Mouse (Mus musculus) cerebellum, postnatal 14 days (tissue): ENCODE results near the gene Lsm4.
A peak's percentile ranks its signal among the peaks of the same experiment; 100 is the strongest.

Source experiments
- DNase-seq, 2 experiments: peaks; one replicate each; pipeline ENCODE4 v3.0.0; 2021; ENCODE audit warnings: mixed read lengths in 2 of 2

The Lsm4 gene

GRCm38 (mm10) chr8:70650351-70650750 is 22.7 kb upstream of the Lsm4 start:
- DNase-seq = no peak

GRCm38 (mm10) chr8:70653226-70653625 is 19.8 kb upstream of the Lsm4 start:
- DNase-seq = peak in 1 of 2 experiments; percentile 50

- no peak for DNase-seq
Measured at GRCm38 (mm10) chr8:70654121-70654520, 18.9 kb upstream of the Lsm4 start.

GRCm38 (mm10) chr8:70655469-70655868 is 17.6 kb upstream of the Lsm4 start:
- DNase-seq = no peak

- no peak for DNase-seq
Measured at GRCm38 (mm10) chr8:70656193-70656790, 16.8 kb upstream of the Lsm4 start.

GRCm38 (mm10) chr8:70657214-70657613 is 15.8 kb upstream of the Lsm4 start:
- DNase-seq = no peak

GRCm38 (mm10) chr8:70657739-70658138 is 15.3 kb upstream of the Lsm4 start:
- no peak for DNase-seq

- DNase-seq = no peak
Measured at GRCm38 (mm10) chr8:70658897-70659603, 14.0 kb upstream of the Lsm4 start.

GRCm38 (mm10) chr8:70659604-70660272 is 13.3 kb upstream of the Lsm4 start:
- DNase-seq = peak; percentile 65 to 71

GRCm38 (mm10) chr8:70660273-70660725 is 12.7 kb upstream of the Lsm4 start, which contains the start of gene Pgpep1:
Gene Pgpep1, minus strand, starts transcription at chr8:70660388.
- DNase-seq = no peak

- DNase-seq = no peak
Measured at GRCm38 (mm10) chr8:70663691-70664090, 9.4 kb upstream of the Lsm4 start.

- DNase-seq = no peak
Measured at GRCm38 (mm10) chr8:70664631-70665030, 8.4 kb upstream of the Lsm4 start.

GRCm38 (mm10) chr8:70665599-70665998 is 7.4 kb upstream of the Lsm4 start:
- no peak for DNase-seq

GRCm38 (mm10) chr8:70667071-70667470 is 6.0 kb upstream of the Lsm4 start:
- DNase-seq = no peak

GRCm38 (mm10) chr8:70671615-70672324 is 1.3 kb upstream of the Lsm4 start:
- DNase-seq = no peak

- DNase-seq = no peak
Measured at GRCm38 (mm10) chr8:70672325-70673078, 546 bp upstream of the Lsm4 start.

GRCm38 (mm10) chr8:70674109-70674508 is 1.1 kb downstream of the Lsm4 start:
- no peak for DNase-seq

- no peak for DNase-seq
Measured at GRCm38 (mm10) chr8:70674716-70675115, 1.7 kb downstream of the Lsm4 start.

- DNase-seq = no peak
Measured at GRCm38 (mm10) chr8:70675336-70675735, 2.3 kb downstream of the Lsm4 start.

GRCm38 (mm10) chr8:70677451-70678080 is 4.5 kb downstream of the Lsm4 start:
- DNase-seq = no peak

- no peak for DNase-seq
Measured at GRCm38 (mm10) chr8:70678679-70679078, 5.6 kb downstream of the Lsm4 start.

GRCm38 (mm10) chr8:70679404-70679803 is 6.4 kb downstream of the Lsm4 start:
- no peak for DNase-seq
